Mouse (Mus musculus) MEL (cell line): ENCODE data around the gene Anapc4. TPM values are rescaled to one million over a fixed set of nuclear protein-coding genes. Genes with fewer than 3 reads are reported as not detected.
A peak's percentile ranks its signal among the peaks of the same experiment; 100 is the strongest.

Experiments
- DNase-seq: peaks from one replicate; pipeline ENCODE4 v3.0.0; 2011; ENCODE audit warnings: low read depth, low spot score
- H3K27ac ChIP-seq: 2 replicates; pipeline ENCODE4 v1.5.1; 2012; ENCODE audit warnings: low read depth, mild to moderate bottlenecking, control low read depth, low read length, moderate library complexity; ENCODE audit not compliant: control insufficient read depth
- H3K27me3 ChIP-seq, 2 experiments: fragments of 150-350 bp in 1 of 2; sonication (generic) in 1 of 2; 2 replicates each; pipeline ENCODE4 v1.6.1; 2012; ENCODE audit warnings: low read length in 2 of 2, mild to moderate bottlenecking in 2 of 2, improper control_type of control experiment in 1 of 2, moderate library complexity in 1 of 2; ENCODE audit not compliant: insufficient read depth in 2 of 2, control insufficient read depth in 1 of 2
- H3K36me3 ChIP-seq, 2 experiments: 2 replicates each; pipeline ENCODE4 v1.6.1; 2012 to 2014; ENCODE audit warnings: low read length in 2 of 2, improper control_type of control experiment in 1 of 2, inconsistent platforms in 1 of 2, mild to moderate bottlenecking in 1 of 2; ENCODE audit not compliant: insufficient read depth in 2 of 2, control insufficient read depth in 1 of 2
- H3K4me1 ChIP-seq, 2 experiments: fragments of 150-350 bp in 1 of 2; sonication (generic) in 1 of 2; 2 replicates each; pipeline ENCODE4 v1.6.1; 2012; ENCODE audit warnings: low read length in 2 of 2, improper control_type of control experiment in 1 of 2, mild to moderate bottlenecking in 1 of 2; ENCODE audit not compliant: insufficient read depth in 2 of 2, control insufficient read depth in 1 of 2
- H3K4me3 ChIP-seq, 2 experiments: fragments of 150-350 bp in 1 of 2; sonication (generic) in 1 of 2; 2 replicates each; pipeline ENCODE4 v1.5.1; 2012; ENCODE audit warnings: low read depth in 2 of 2, low read length in 2 of 2, mild to moderate bottlenecking in 2 of 2, moderate library complexity in 2 of 2, control low read depth in 1 of 2, improper control_type of control experiment in 1 of 2; ENCODE audit not compliant: control insufficient read depth in 1 of 2, insufficient read depth in 1 of 2
- H3K79me2 ChIP-seq: 2 replicates; pipeline ENCODE4 v1.6.1; 2012; ENCODE audit warnings: mild to moderate bottlenecking, low read length, moderate library complexity; ENCODE audit not compliant: control insufficient read depth, poor library complexity, insufficient read depth
- H3K9ac ChIP-seq: 2 replicates; pipeline ENCODE4 v1.6.1; 2012; ENCODE audit warnings: low read depth, mild to moderate bottlenecking, control low read depth, low read length, moderate library complexity; ENCODE audit not compliant: control insufficient read depth, poor library complexity, severe bottlenecking
- H3K9me3 ChIP-seq: fragments of 150-350 bp; sonication (generic); replicated peaks from 2 replicates; pipeline ENCODE4 v1.6.1; 2012; ENCODE audit warnings: mild to moderate bottlenecking, low read length, improper control_type of control experiment, moderate library complexity; ENCODE audit not compliant: insufficient read depth
- CTCF ChIP-seq, 3 experiments: IDR thresholded peaks in 2 of 3; conservative IDR thresholded peaks in 1 of 3; 2 replicates each; pipeline ENCODE4 v1.5.1; 2011 to 2012; ENCODE audit warnings: low read length in 3 of 3, low read depth in 2 of 3, mild to moderate bottlenecking in 2 of 3, improper control_type of control experiment in 1 of 3, inconsistent platforms in 1 of 3, mixed read lengths in 1 of 3, moderate library complexity in 1 of 3; ENCODE audit not compliant: control insufficient read depth in 1 of 3, insufficient read depth in 1 of 3, poor library complexity in 1 of 3, severe bottlenecking in 1 of 3
- EP300 ChIP-seq, 2 experiments: IDR thresholded peaks; 2 replicates each; pipeline ENCODE4 v1.6.1; 2011; ENCODE audit warnings: improper control_type of control experiment in 2 of 2, low read length in 2 of 2, low read depth in 1 of 2, mild to moderate bottlenecking in 1 of 2
- GATA1 ChIP-seq: IDR thresholded peaks from 2 replicates; pipeline ENCODE4 v1.6.1; 2011; ENCODE audit warnings: low read depth, low read length, improper control_type of control experiment
- JUND ChIP-seq: IDR thresholded peaks from 2 replicates; pipeline ENCODE4 v1.6.1; 2011; ENCODE audit warnings: low read depth, mild to moderate bottlenecking, improper control_type of control experiment, low read length
- KAT2A ChIP-seq: conservative IDR thresholded peaks from 2 replicates; pipeline ENCODE4 v1.6.1; 2012; ENCODE audit warnings: low read depth, low read length, improper control_type of control experiment, inconsistent platforms
- MAX ChIP-seq: IDR thresholded peaks from 2 replicates; pipeline ENCODE4 v1.6.1; 2011; ENCODE audit warnings: low read length, improper control_type of control experiment
- MAZ ChIP-seq: IDR thresholded peaks from 2 replicates; pipeline ENCODE4 v1.6.1; 2012; ENCODE audit warnings: low read depth, mild to moderate bottlenecking, inconsistent platforms, low read length, improper control_type of control experiment
- MYC ChIP-seq: IDR thresholded peaks from 2 replicates; pipeline ENCODE4 v1.6.1; 2011; ENCODE audit warnings: low read depth, mild to moderate bottlenecking, low read length, improper control_type of control experiment, moderate library complexity
- POLR2A ChIP-seq, 2 experiments: IDR thresholded peaks; 2 replicates each; pipeline ENCODE4 v1.6.1; 2011 to 2012; ENCODE audit warnings: low read length in 2 of 2, mild to moderate bottlenecking in 2 of 2, control low read depth in 1 of 2, improper control_type of control experiment in 1 of 2, low read depth in 1 of 2, moderate library complexity in 1 of 2; ENCODE audit not compliant: control insufficient read depth in 1 of 2, insufficient read depth in 1 of 2, poor library complexity in 1 of 2
- POLR2AphosphoS5 ChIP-seq: IDR thresholded peaks from 2 replicates; pipeline ENCODE4 v1.6.1; 2012; ENCODE audit warnings: low read depth, borderline replicate concordance, mild to moderate bottlenecking, inconsistent platforms, low read length, moderate library complexity, mixed read lengths
- RCOR1 ChIP-seq: IDR thresholded peaks from 2 replicates; pipeline ENCODE4 v1.6.1; 2012; ENCODE audit warnings: low read depth, mild to moderate bottlenecking, inconsistent platforms, low read length, improper control_type of control experiment
- SIN3A ChIP-seq: IDR thresholded peaks from 2 replicates; pipeline ENCODE4 v1.6.1; 2012; ENCODE audit warnings: low read length, improper control_type of control experiment, inconsistent platforms
- SMC3 ChIP-seq: IDR thresholded peaks from 2 replicates; pipeline ENCODE4 v1.6.1; 2011; ENCODE audit warnings: low read depth, low read length, improper control_type of control experiment
- TAL1 ChIP-seq: IDR thresholded peaks from 2 replicates; pipeline ENCODE4 v1.6.1; 2012; ENCODE audit warnings: mild to moderate bottlenecking, inconsistent platforms, low read length, moderate library complexity, mixed read lengths
- TBP ChIP-seq: IDR thresholded peaks from 2 replicates; pipeline ENCODE4 v1.8.0; 2011; ENCODE audit warnings: low read depth, low read length, improper control_type of control experiment
- TCF12 ChIP-seq: IDR thresholded peaks from 2 replicates; pipeline ENCODE4 v1.6.1; 2014; ENCODE audit warnings: low read depth, mild to moderate bottlenecking, inconsistent platforms, low read length, improper control_type of control experiment, moderate library complexity
- ZC3H11A ChIP-seq: IDR thresholded peaks from 2 replicates; pipeline ENCODE4 v1.6.1; 2012; ENCODE audit warnings: low read depth, mild to moderate bottlenecking, inconsistent platforms, low read length, improper control_type of control experiment
- ZMIZ1 ChIP-seq: IDR thresholded peaks from 2 replicates; pipeline ENCODE4 v1.6.1; 2012; ENCODE audit warnings: low read depth, mild to moderate bottlenecking, inconsistent platforms, low read length, improper control_type of control experiment, moderate library complexity
- ZNF384 ChIP-seq: IDR thresholded peaks from 2 replicates; pipeline ENCODE4 v1.6.1; 2012; ENCODE audit warnings: low read depth, mild to moderate bottlenecking, inconsistent platforms, low read length, improper control_type of control experiment
- polyA plus RNA-seq, 2 experiments: library from polyadenylated mRNA; stranded (reverse) in 1 of 2; unstranded in 1 of 2; fragments of >175 nt in 1 of 2; fragments of >200 nt in 1 of 2; gene quantifications; 2 replicates each; pipeline versions ENCODE4 v1.2.1 to v1.2.4; 2012; ENCODE audit warnings: low replicate concordance in 2 of 2, low read depth in 1 of 2; ENCODE audit not compliant: insufficient read length in 2 of 2, insufficient read depth in 1 of 2, missing spikeins in 1 of 2
- total RNA-seq: library from RNA; depleted of rRNA; stranded (reverse); fragments of 300-350 nt; gene quantifications from 2 replicates; pipeline ENCODE4 v1.2.3, GENCODE M21; 2012

The Anapc4 gene
- total and polyA plus RNA-seq, 3 experiments, result 56.4 to 159 (median 56.6) TPM

- Histone ChIP-seq H3K27me3 (no peaks in the 10 kb centered on the region), H3K79me2 (no peaks in the 10 kb centered on the region), H3K4me3 (no peak overlapping the region), H3K4me1 (no peaks in the 10 kb centered on the region), H3K9ac (no peak overlapping the region), H3K36me3 (peaks cover 3 to 19% of the 10 kb centered on the region in 2 experiments), H3K9me3 (no peaks in the 10 kb centered on the region), H3K27ac (no peak overlapping the region)
- no peak for DNase-seq
- TF ChIP-seq TCF12 (no peak), SIN3A (no peak), ZNF384 (no peak), KAT2A (no peak)
Measured at GRCm38 (mm10) chr5:52844319-52844718, 10.5 kb downstream of the Anapc4 start.

- H3K4me3 ChIP-seq, result no peak overlapping the region
- H3K9me3 ChIP-seq, result no peaks in the 10 kb centered on the region
- H3K79me2 ChIP-seq, result no peaks in the 10 kb centered on the region
- peaks cover 0 to 23% of the 10 kb centered on the region in 2 experiments; a peak in 2 of 4 replicates for H3K36me3 ChIP-seq
- DNase-seq, result peak; percentile 21
- no peak for TF ChIP-seq MAX
- TF ChIP-seq KAT2A, result no peak
- TF ChIP-seq CTCF (IDR thresholded peaks at IDR 0.05 in 2 of 3, conservative IDR thresholded peaks at IDR 0.05 in 1 of 3; ENCODE audit: control insufficient read depth in 1 of 3, insufficient read depth in 1 of 3, low read depth in 2 of 3, low read length in 3 of 3, poor library complexity in 1 of 3, severe bottlenecking in 1 of 3), result no peak; a peak in 1 of 6 replicates
- no peak for TF ChIP-seq RCOR1
- no peak for TF ChIP-seq MAZ
- no peak for TF ChIP-seq MYC
- TF ChIP-seq POLR2AphosphoS5, result no peak
- no peak for TF ChIP-seq POLR2A (IDR thresholded peaks at IDR 0.05; ENCODE audit: control insufficient read depth in 1 of 2, insufficient read depth in 1 of 2, low read depth in 1 of 2, low read length in 2 of 2, poor library complexity in 1 of 2)
- no peak for TF ChIP-seq SMC3
- no peaks in the 10 kb centered on the region for H3K27me3 ChIP-seq
- no peak overlapping the region for H3K27ac ChIP-seq
- no peak overlapping the region for H3K9ac ChIP-seq
- no peaks in the 10 kb centered on the region for H3K4me1 ChIP-seq
Measured at GRCm38 (mm10) chr5:52855727-52856126, 21.9 kb downstream of the Anapc4 start.

GRCm38 (mm10) chr5:52864446-52864845, 30.6 kb downstream of the Anapc4 start:
- Histone ChIP-seq H3K27ac (no peak overlapping the region), H3K9ac (no peak overlapping the region), H3K27me3 (no peaks in the 10 kb centered on the region), H3K36me3 (peaks cover 0 to 16% of the 10 kb centered on the region in 2 experiments; a peak in 2 of 4 replicates), H3K4me1 (no peaks in the 10 kb centered on the region), H3K9me3 (no peaks in the 10 kb centered on the region), H3K4me3 (no peak overlapping the region), H3K79me2 (no peaks in the 10 kb centered on the region)
- no peak for TF ChIP-seq GATA1
- no peak for TF ChIP-seq MYC
- TF ChIP-seq ZC3H11A, result no peak
- TF ChIP-seq TBP, result no peak
- no peak for TF ChIP-seq SIN3A
- no peak for TF ChIP-seq MAZ
- TF ChIP-seq CTCF (IDR thresholded peaks at IDR 0.05 in 2 of 3, conservative IDR thresholded peaks at IDR 0.05 in 1 of 3; ENCODE audit: control insufficient read depth in 1 of 3, insufficient read depth in 1 of 3, low read depth in 2 of 3, low read length in 3 of 3, poor library complexity in 1 of 3, severe bottlenecking in 1 of 3), result no peak
- TF ChIP-seq TAL1, result no peak
- TF ChIP-seq ZMIZ1, result no peak
- no peak for TF ChIP-seq JUND
- TF ChIP-seq EP300 (IDR thresholded peaks at IDR 0.05; ENCODE audit: low read depth in 1 of 2, low read length in 2 of 2), result no peak
- TF ChIP-seq POLR2A (IDR thresholded peaks at IDR 0.05; ENCODE audit: control insufficient read depth in 1 of 2, insufficient read depth in 1 of 2, low read depth in 1 of 2, low read length in 2 of 2, poor library complexity in 1 of 2), result no peak
- no peak for TF ChIP-seq RCOR1
- DNase-seq, result no peak
